Mouse (Mus musculus) forebrain, embryonic 11.5 days (tissue): ENCODE data around the gene Htr5b. TPM values are rescaled to one million over a fixed set of nuclear protein-coding genes. Genes with fewer than 3 reads are reported as not detected.

ENCODE experiments used
- ATAC-seq: fragments of 200-750 bp; cut with Nextera tagmentation; replicated peaks from 2 replicates; pipeline ENCODE4 v1.8.0; 2017; ENCODE audit warnings: moderate TSS enrichment; ENCODE audit not compliant: low FRiP score
- DNase-seq: peaks from one replicate; pipeline ENCODE4 v3.0.0-alpha.2; 2017; ENCODE audit warnings: low spot score
- H3K27ac ChIP-seq: fragments of 300-500 bp; sonication (generic); 2 replicates; pipeline ENCODE4 v1.5.1; 2014; ENCODE audit warnings: low read depth, low read length
- H3K27me3 ChIP-seq: fragments of 300-500 bp; sonication (generic); 2 replicates; pipeline ENCODE4 v1.6.1; 2014; ENCODE audit warnings: mild to moderate bottlenecking, low read length, mixed read lengths; ENCODE audit not compliant: control insufficient read depth, insufficient read depth
- H3K36me3 ChIP-seq: fragments of 300-500 bp; sonication (generic); 2 replicates; pipeline ENCODE4 v1.6.1; 2014; ENCODE audit warnings: mild to moderate bottlenecking, low read length, moderate library complexity, mixed read lengths; ENCODE audit not compliant: control insufficient read depth, insufficient read depth
- H3K4me1 ChIP-seq: fragments of 300-500 bp; sonication (generic); replicated peaks from 2 replicates; pipeline ENCODE4 v1.6.1; 2014; ENCODE audit warnings: low read length, mixed read lengths; ENCODE audit not compliant: control insufficient read depth, insufficient read depth
- H3K4me2 ChIP-seq: fragments of 300-500 bp; sonication (generic); 2 replicates; pipeline ENCODE4 v1.6.1; 2014; ENCODE audit warnings: low read depth, mild to moderate bottlenecking, low read length, moderate library complexity, mixed read lengths; ENCODE audit not compliant: severe bottlenecking
- H3K4me3 ChIP-seq: fragments of 300-500 bp; sonication (generic); 2 replicates; pipeline ENCODE4 v1.5.1; 2014; ENCODE audit warnings: low read depth, low read length
- H3K9ac ChIP-seq: fragments of 300-500 bp; sonication (generic); 2 replicates; pipeline ENCODE4 v1.6.1; 2014; ENCODE audit warnings: low read length
- H3K9me3 ChIP-seq: fragments of 300-500 bp; sonication (generic); 2 replicates; pipeline ENCODE4 v1.6.1; 2016; ENCODE audit warnings: low read length, mixed read lengths; ENCODE audit not compliant: control insufficient read depth
- WGBS: fragments of 180-500 bp; shearing (Covaris S2); extraction: QIAGEN DNeasy Blood & Tissue Kit; methylation state at CpG from one replicate; pipeline ENCODE4 v1.1.7; 2014; 5-methylcytosine and 5-hydroxymethylcytosine counted together
- polyA plus RNA-seq: library from polyadenylated mRNA; unstranded; fragments of >200 nt; fragmentation: Nextera tagmentation; extraction: Ambion mirVana; gene quantifications from 2 replicates; pipeline ENCODE4 v1.2.1, GENCODE M21; 2014

Gene Htr5b
- polyA plus RNA-seq, 1 experiment from 2014 or later, result 0.44 TPM

GRCm38 (mm10) chr1:121478284-121478980, 49.8 kb downstream of the Htr5b start:
- ATAC-seq (no peak), DNase-seq (no peak)
- no peaks in the 10 kb centered on the region for H3K9me3 ChIP-seq
- H3K27ac ChIP-seq, result no peak overlapping the region
- no peaks in the 10 kb centered on the region; the same call in 1 of the 2 replicates for H3K36me3 ChIP-seq
- H3K4me3 ChIP-seq, result no peak overlapping the region
- H3K4me2 ChIP-seq, result no peak overlapping the region
- 88% methylated on average over 12 of the region's 12 CpGs for WGBS
- H3K9ac ChIP-seq, result no peak overlapping the region
- no peaks in the 10 kb centered on the region for H3K27me3 ChIP-seq
- no peaks in the 10 kb centered on the region for H3K4me1 ChIP-seq

GRCm38 (mm10) chr1:121477716-121478115, 50.5 kb downstream of the Htr5b start:
- H3K27ac ChIP-seq, result no peak overlapping the region
- H3K4me2 ChIP-seq, result no peak overlapping the region
- H3K4me1 ChIP-seq, result no peaks in the 10 kb centered on the region
- no peak overlapping the region for H3K4me3 ChIP-seq
- WGBS, result 95% methylated on average over 5 of the region's 5 CpGs
- DNase-seq (no peak), ATAC-seq (no peak)
- H3K9ac ChIP-seq, result no peak overlapping the region
- H3K27me3 ChIP-seq, result no peaks in the 10 kb centered on the region
- H3K9me3 ChIP-seq, result no peaks in the 10 kb centered on the region
- H3K36me3 ChIP-seq, result no peaks in the 10 kb centered on the region

GRCm38 (mm10) chr1:121471503-121471902, 56.8 kb downstream of the Htr5b start:
- H3K9ac ChIP-seq, result no peak overlapping the region
- no peak overlapping the region for H3K27ac ChIP-seq
- H3K4me1 ChIP-seq, result no peaks in the 10 kb centered on the region
- ATAC-seq (no peak), DNase-seq (no peak)
- no peak overlapping the region for H3K4me3 ChIP-seq
- 82% methylated on average over 5 of the region's 5 CpGs for WGBS
- H3K27me3 ChIP-seq, result no peaks in the 10 kb centered on the region
- H3K36me3 ChIP-seq, result no peaks in the 10 kb centered on the region
- no peak overlapping the region for H3K4me2 ChIP-seq
- no peaks in the 10 kb centered on the region for H3K9me3 ChIP-seq

GRCm38 (mm10) chr1:121468271-121468670, 60.0 kb downstream of the Htr5b start:
- no peaks in the 10 kb centered on the region for H3K4me1 ChIP-seq
- no peak overlapping the region for H3K9ac ChIP-seq
- H3K27ac ChIP-seq, result no peak overlapping the region
- no peaks in the 10 kb centered on the region for H3K27me3 ChIP-seq
- H3K4me3 ChIP-seq, result no peak overlapping the region
- ATAC-seq (no peak), DNase-seq (no peak)
- H3K9me3 ChIP-seq, result no peaks in the 10 kb centered on the region
- WGBS, result 93% methylated on average over 2 of the region's 2 CpGs
- no peak overlapping the region for H3K4me2 ChIP-seq
- H3K36me3 ChIP-seq, result no peaks in the 10 kb centered on the region

- H3K9me3 ChIP-seq, result no peaks in the 10 kb centered on the region
- no peak for DNase-seq
- H3K27me3 ChIP-seq, result no peaks in the 10 kb centered on the region
- no peaks in the 10 kb centered on the region for H3K4me1 ChIP-seq
- H3K27ac ChIP-seq, result no peak overlapping the region
- WGBS, result 91% methylated on average over 3 of the region's 3 CpGs
- H3K4me3 ChIP-seq, result no peak overlapping the region
- ATAC-seq, result no peak
- H3K36me3 ChIP-seq, result no peaks in the 10 kb centered on the region
- no peak overlapping the region for H3K9ac ChIP-seq
- H3K4me2 ChIP-seq, result no peak overlapping the region
These were observed 62.0 kb downstream of the Htr5b start for GRCm38 (mm10) chr1:121466276-121466675.

GRCm38 (mm10) chr1:121463806-121464205, 64.5 kb downstream of the Htr5b start:
- no peak for DNase-seq
- ATAC-seq, result no peak
- Histone ChIP-seq H3K4me3 (no peak overlapping the region), H3K27me3 (no peaks in the 10 kb centered on the region), H3K27ac (no peak overlapping the region), H3K4me2 (no peak overlapping the region), H3K4me1 (no peaks in the 10 kb centered on the region), H3K9me3 (no peaks in the 10 kb centered on the region), H3K9ac (no peak overlapping the region), H3K36me3 (no peaks in the 10 kb centered on the region)
- WGBS, result 84% methylated on average over 7 of the region's 7 CpGs

- no peaks in the 10 kb centered on the region for H3K4me1 ChIP-seq
- no peaks in the 10 kb centered on the region for H3K27me3 ChIP-seq
- no peak overlapping the region for H3K27ac ChIP-seq
- H3K4me2 ChIP-seq, result no peak overlapping the region
- H3K9me3 ChIP-seq, result no peaks in the 10 kb centered on the region
- 84% methylated on average over 1 of the region's 1 CpGs for WGBS
- ATAC-seq (no peak), DNase-seq (no peak)
- no peak overlapping the region for H3K4me3 ChIP-seq
- H3K9ac ChIP-seq, result no peak overlapping the region
- no peaks in the 10 kb centered on the region for H3K36me3 ChIP-seq
These were observed 65.6 kb downstream of the Htr5b start for GRCm38 (mm10) chr1:121462643-121463042.

- WGBS, result 89% methylated on average over 7 of the region's 7 CpGs
- Histone ChIP-seq H3K4me1 (no peaks in the 10 kb centered on the region), H3K27ac (no peak overlapping the region), H3K27me3 (no peaks in the 10 kb centered on the region), H3K4me3 (no peak overlapping the region), H3K9ac (no peak overlapping the region), H3K36me3 (no peaks in the 10 kb centered on the region), H3K9me3 (no peaks in the 10 kb centered on the region), H3K4me2 (no peak overlapping the region)
- ATAC-seq (no peak), DNase-seq (no peak)
These were observed 66.4 kb downstream of the Htr5b start for GRCm38 (mm10) chr1:121461895-121462294.

GRCm38 (mm10) chr1:121460077-121460476, 68.2 kb downstream of the Htr5b start:
- Histone ChIP-seq H3K4me3 (no peak overlapping the region), H3K9ac (no peak overlapping the region), H3K27ac (no peak overlapping the region), H3K27me3 (no peaks in the 10 kb centered on the region), H3K4me1 (no peaks in the 10 kb centered on the region), H3K4me2 (no peak overlapping the region), H3K36me3 (no peaks in the 10 kb centered on the region), H3K9me3 (no peaks in the 10 kb centered on the region)
- ATAC-seq, result no peak
- no peak for DNase-seq
- WGBS, result 74% methylated on average over 6 of the region's 6 CpGs
